Mouse (Mus musculus) gastrocnemius, postnatal 25 days (tissue): ENCODE results near the gene Olfr1396. TPM values are rescaled to one million over a fixed set of nuclear protein-coding genes. Genes with fewer than 3 reads are reported as not detected.
"Not testable (repeated sequence)": the region's sequence is repeated elsewhere in the genome, so short reads cannot be mapped to it uniquely, and the experiment has no call there.

Experiments used
- DNase-seq: peaks from one replicate; pipeline ENCODE4 v3.0.0; 2022
- total RNA-seq, 2 experiments: library from RNA; stranded (reverse); gene quantifications; 1 replicate in 1 of 2; 2 replicates in 1 of 2; pipeline ENCODE4 v1.2.3; 2021

Gene Olfr1396
- total RNA-seq, 2 experiments from 2014 or later, result not detected

- DNase-seq, result no peak
Observed at GRCm38 (mm10) chr11:49090551-49090950, 24.1 kb downstream of the Olfr1396 start.

- DNase-seq, result no peak
Observed at GRCm38 (mm10) chr11:49089735-49090507, 24.8 kb downstream of the Olfr1396 start.

- no peak for DNase-seq
Observed at GRCm38 (mm10) chr11:49088990-49089652, 25.6 kb downstream of the Olfr1396 start.

GRCm38 (mm10) chr11:49087830-49088616, 26.7 kb downstream of the Olfr1396 start:
- DNase-seq, result no peak

GRCm38 (mm10) chr11:49086858-49087361, 27.8 kb downstream of the Olfr1396 start:
- DNase-seq, result no peak

GRCm38 (mm10) chr11:49084875-49085274, 29.8 kb downstream of the Olfr1396 start:
- no peak for DNase-seq

GRCm38 (mm10) chr11:49084385-49084784, 30.3 kb downstream of the Olfr1396 start:
- no peak for DNase-seq

- DNase-seq, result no peak
Observed at GRCm38 (mm10) chr11:49083808-49084207, 30.9 kb downstream of the Olfr1396 start.

GRCm38 (mm10) chr11:49083146-49083545, 31.5 kb downstream of the Olfr1396 start:
- no peak for DNase-seq

- no peak for DNase-seq
Observed at GRCm38 (mm10) chr11:49081886-49082285, 32.8 kb downstream of the Olfr1396 start.

- no peak for DNase-seq
Observed at GRCm38 (mm10) chr11:49081356-49081755, 33.3 kb downstream of the Olfr1396 start.

GRCm38 (mm10) chr11:49080636-49081035, 34.0 kb downstream of the Olfr1396 start:
- DNase-seq, result no peak

- DNase-seq, result no peak
Observed at GRCm38 (mm10) chr11:49078719-49079118, 36.0 kb downstream of the Olfr1396 start.

GRCm38 (mm10) chr11:49077012-49077411, 37.7 kb downstream of the Olfr1396 start:
- DNase-seq, result no peak

- not testable (repeated sequence) for DNase-seq
Observed at GRCm38 (mm10) chr11:49076001-49076757, 38.5 kb downstream of the Olfr1396 start, which contains the start of gene Ifi47. Gene Ifi47 (plus strand): TSS chr11:49076587.

GRCm38 (mm10) chr11:49068358-49068757, 46.3 kb downstream of the Olfr1396 start:
- no peak for DNase-seq

- not testable (repeated sequence) for DNase-seq
Observed at GRCm38 (mm10) chr11:49063713-49064469, 50.8 kb downstream of the Olfr1396 start, which contains the start of gene Tgtp2. Gene Tgtp2 (minus strand): TSS chr11:49064206.

GRCm38 (mm10) chr11:49061865-49062264, 52.8 kb downstream of the Olfr1396 start:
- DNase-seq, result not testable (repeated sequence)

GRCm38 (mm10) chr11:49060061-49060460, 54.6 kb downstream of the Olfr1396 start:
- DNase-seq, result not testable (repeated sequence)
